Mouse (Mus musculus) intestine, postnatal 0 days (tissue): ENCODE results near the gene Cryzl2. TPM values are rescaled to one million over a fixed set of nuclear protein-coding genes. Genes with fewer than 3 reads are reported as not detected.

Experiments
- ATAC-seq: fragments of 200-750 bp; cut with Nextera tagmentation; 2 replicates; pipeline ENCODE4 v1.8.0; 2017; ENCODE audit warnings: mild to moderate bottlenecking, moderate TSS enrichment, moderate library complexity
- H3K27ac ChIP-seq: fragments of 300-500 bp; sonication (generic); 2 replicates; pipeline ENCODE4 v1.5.1; 2014; ENCODE audit warnings: mild to moderate bottlenecking, low read depth, low read length, moderate library complexity
- H3K27me3 ChIP-seq: fragments of 300-500 bp; sonication (generic); replicated peaks from 2 replicates; pipeline ENCODE4 v1.6.1; 2014; ENCODE audit warnings: low read length, mixed read lengths; ENCODE audit not compliant: control insufficient read depth, insufficient read depth
- H3K36me3 ChIP-seq: fragments of 300-500 bp; sonication (generic); 2 replicates; pipeline ENCODE4 v1.6.1; 2014; ENCODE audit warnings: mild to moderate bottlenecking, moderate library complexity; ENCODE audit not compliant: control insufficient read depth, insufficient read depth
- H3K4me1 ChIP-seq: fragments of 300-500 bp; sonication (generic); replicated peaks from 2 replicates; pipeline ENCODE4 v1.6.1; 2014; ENCODE audit warnings: antibody characterized with exemption, low read length, mixed read lengths; ENCODE audit not compliant: control insufficient read depth, insufficient read depth
- H3K4me2 ChIP-seq: fragments of 300-500 bp; sonication (generic); replicated peaks from 2 replicates; pipeline ENCODE4 v1.6.1; 2014; ENCODE audit warnings: low read depth, mild to moderate bottlenecking, moderate library complexity
- H3K4me3 ChIP-seq: fragments of 300-500 bp; sonication (generic); 2 replicates; pipeline ENCODE4 v1.5.1; 2014; ENCODE audit warnings: low read depth, low read length
- H3K9ac ChIP-seq: fragments of 300-500 bp; sonication (generic); 2 replicates; pipeline ENCODE4 v1.6.1; 2014; ENCODE audit warnings: mild to moderate bottlenecking, low read depth, low read length
- H3K9me3 ChIP-seq: fragments of 300-500 bp; sonication (generic); 2 replicates; pipeline ENCODE4 v1.6.1; 2016; ENCODE audit warnings: mixed run types; ENCODE audit not compliant: control insufficient read depth
- CTCF ChIP-seq: sonication (generic); IDR thresholded peaks from 2 replicates; pipeline ENCODE4 v1.5.1; 2016; ENCODE audit warnings: low read depth, mild to moderate bottlenecking, control low read depth, antibody characterized with exemption, moderate library complexity
- WGBS: fragments of 180-500 bp; shearing (Covaris S2); extraction: QIAGEN DNeasy Blood & Tissue Kit; methylation state at CpG from one replicate; pipeline ENCODE4 v1.1.7; 2014; 5-methylcytosine and 5-hydroxymethylcytosine counted together
- polyA plus RNA-seq: library from polyadenylated mRNA; unstranded; fragments of >200 nt; fragmentation: Nextera tagmentation; extraction: Ambion mirVana; gene quantifications from 2 replicates; pipeline ENCODE4 v1.2.1, GENCODE M21; 2015

The Cryzl2 gene
- polyA plus RNA-seq = 8.8 and 10.5 TPM in 2 replicates

DNA sequence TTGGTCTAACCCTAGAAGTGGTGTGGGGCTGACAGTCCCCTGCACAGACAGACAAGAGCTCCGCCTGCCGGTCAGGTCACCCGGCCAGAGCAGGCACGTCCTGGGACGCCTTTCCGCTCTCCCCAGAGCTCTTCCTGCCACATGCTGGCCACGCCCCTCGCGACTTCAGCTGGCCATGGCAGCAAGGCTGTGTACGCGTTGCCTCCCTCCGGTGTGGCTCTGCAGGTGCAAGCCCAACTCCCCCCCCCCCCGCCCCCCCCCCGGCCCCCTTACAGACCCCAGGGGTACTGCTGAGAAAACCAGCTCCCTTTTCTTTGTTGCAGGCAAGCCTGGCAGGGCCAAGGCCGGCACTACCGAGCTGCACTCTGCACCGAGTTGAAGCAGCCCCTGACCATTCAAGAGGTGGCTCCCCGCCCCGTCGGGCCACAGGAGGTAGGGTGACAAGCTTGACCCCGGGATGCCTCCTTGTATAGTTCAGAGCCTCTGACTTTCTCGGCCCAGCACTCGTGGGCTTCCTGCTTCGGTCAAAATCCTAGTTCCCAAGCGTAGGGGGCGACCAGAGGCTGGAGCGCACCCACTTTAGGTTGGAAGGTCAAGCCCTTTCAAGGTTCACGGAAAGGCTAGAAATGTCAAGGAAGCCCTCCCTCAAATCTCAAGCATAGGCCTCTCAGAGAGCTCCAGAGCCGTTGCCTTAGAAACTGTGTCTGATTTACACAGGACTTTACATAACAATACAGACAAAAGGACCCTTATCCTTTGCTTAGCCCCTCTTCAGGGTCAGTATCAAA, at the start of gene Cryzl2:
Gene Cryzl2, plus strand, starts transcription at position 157 of the 788 bp plus-strand sequence.
- Histone ChIP-seq H3K4me1 (no peaks in the 10 kb centered on the region), H3K4me2 (peak within 1 kb of the TSS; percentile 72), H3K4me3 (peak within 1 kb of the TSS; percentile 33), H3K9ac (peak within 1 kb of the TSS; percentile 28), H3K27ac (no peak within 1 kb of the TSS), H3K9me3 (no peaks in the 10 kb centered on the region), H3K36me3 (no peaks in the 10 kb centered on the region), H3K27me3 (no peaks in the 10 kb centered on the region)
- WGBS = 11% methylated on average over 25 of the region's 29 CpGs
- peak; percentile 90 for ATAC-seq
- peak; percentile 90 for TF ChIP-seq CTCF

DNA sequence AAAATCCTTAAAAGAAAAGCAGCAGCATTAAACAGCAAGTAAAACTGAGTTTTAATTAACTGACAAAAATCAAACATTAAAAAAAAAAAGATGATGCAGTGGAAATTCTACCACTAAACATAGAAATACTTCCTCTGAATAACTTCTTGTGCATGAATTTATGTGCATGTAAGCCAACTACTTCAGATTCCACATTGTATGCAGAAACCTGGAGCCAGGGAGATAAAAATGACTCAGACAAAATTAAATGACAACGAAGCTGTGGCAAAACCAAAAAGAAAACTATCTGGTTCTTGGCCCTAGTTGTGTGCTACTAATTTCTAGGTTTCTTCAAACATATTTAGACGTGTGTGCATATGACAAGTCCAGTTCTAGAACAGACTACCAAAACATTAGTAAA, 48.7 kb upstream of the Cryzl2 start:
- Histone ChIP-seq H3K4me2 (no peak overlapping the region), H3K4me1 (no peaks in the 10 kb centered on the region), H3K9ac (no peak overlapping the region), H3K9me3 (no peaks in the 10 kb centered on the region), H3K36me3 (no peaks in the 10 kb centered on the region), H3K27me3 (no peaks in the 10 kb centered on the region), H3K4me3 (no peak overlapping the region), H3K27ac (no peak overlapping the region)
- WGBS = 72% methylated on average over 2 of the region's 2 CpGs
- no peak for ATAC-seq
- TF ChIP-seq CTCF = no peak

- Histone ChIP-seq H3K4me3 (peak overlapping the region; percentile 94), H3K36me3 (no peaks in the 10 kb centered on the region), H3K9ac (peak overlapping the region; percentile 66; the same call in 1 of the 2 replicates), H3K4me2 (peak overlapping the region; percentile 96), H3K27ac (no peak overlapping the region), H3K9me3 (no peaks in the 10 kb centered on the region), H3K4me1 (no peaks in the 10 kb centered on the region), H3K27me3 (no peaks in the 10 kb centered on the region)
- TF ChIP-seq CTCF = no peak
- ATAC-seq = no peak
- 33% methylated on average over 8 of the region's 8 CpGs for WGBS
These were observed 47.4 kb upstream of the Cryzl2 start for GRCm38 (mm10) chr1:157410937-157411336.

DNA sequence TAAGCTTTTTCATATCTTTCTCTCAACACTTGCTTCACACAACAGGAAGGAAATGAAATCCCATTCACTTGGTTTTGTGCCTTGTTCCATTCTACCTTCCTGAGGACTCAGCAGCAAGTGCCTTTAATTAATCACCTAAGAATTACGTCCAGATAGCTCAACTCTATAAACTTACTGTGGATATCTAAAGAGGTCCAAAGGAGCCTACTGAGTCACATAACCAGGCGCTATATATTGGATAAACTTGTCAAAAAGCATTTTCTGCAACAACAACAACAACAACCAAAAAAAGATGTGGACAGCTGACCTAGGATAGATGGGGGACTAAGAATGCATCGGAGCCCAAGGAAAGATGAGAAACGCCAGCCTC, 47.1 kb upstream of the Cryzl2 start:
- Histone ChIP-seq H3K36me3 (no peaks in the 10 kb centered on the region), H3K27ac (peak overlapping the region; percentile 89; the same call in 1 of the 2 replicates), H3K9me3 (no peaks in the 10 kb centered on the region), H3K27me3 (no peaks in the 10 kb centered on the region), H3K4me2 (peak overlapping the region; percentile 96), H3K4me1 (no peaks in the 10 kb centered on the region), H3K4me3 (peak overlapping the region; percentile 94), H3K9ac (peak overlapping the region; percentile 66)
- no peak for ATAC-seq
- WGBS = 3% methylated on average over 4 of the region's 4 CpGs
- TF ChIP-seq CTCF = no peak

GRCm38 (mm10) chr1:157411711-157412380, 46.5 kb upstream of the Cryzl2 start:
- Histone ChIP-seq H3K9me3 (no peaks in the 10 kb centered on the region), H3K4me2 (peak overlapping the region; percentile 96), H3K4me1 (no peaks in the 10 kb centered on the region), H3K9ac (peak overlapping the region; percentile 66), H3K36me3 (no peaks in the 10 kb centered on the region), H3K27me3 (no peaks in the 10 kb centered on the region), H3K4me3 (peak overlapping the region; percentile 94), H3K27ac (peak overlapping the region; percentile 89)
- TF ChIP-seq CTCF = peak; percentile 55
- WGBS = 2% methylated on average over 75 of the region's 85 CpGs
- peak; percentile 78 for ATAC-seq
